Mouse (Mus musculus): ENCODE data around the gene Ccdc17. TPM values are rescaled to one million over a fixed set of nuclear protein-coding genes. Genes with fewer than 3 reads are reported as not detected.

Ccdc17 gene
- total and polyA plus RNA-seq, 3 experiments: 2.5 to 4.0 (median 2.9) TPM

GRCm38 (mm10) chr4:116644326-116644725 is 47.9 kb downstream of the Ccdc17 start:
- dilution Hi-C loops (cut with MboI; ENCODE audit: extremely low pct_ligation_motif_present, extremely low pct_unique_long_range_greater_than_20kb, low sequenced_read_pairs): no loop called here
- peaks cover 52 to 78% of the 10 kb centered on the region in 2 experiments for H3K36me3 ChIP-seq (replicated peaks in 1 of 2; ENCODE audit: control insufficient read depth in 1 of 2, insufficient read depth in 1 of 2, low read length in 1 of 2)

DNA sequence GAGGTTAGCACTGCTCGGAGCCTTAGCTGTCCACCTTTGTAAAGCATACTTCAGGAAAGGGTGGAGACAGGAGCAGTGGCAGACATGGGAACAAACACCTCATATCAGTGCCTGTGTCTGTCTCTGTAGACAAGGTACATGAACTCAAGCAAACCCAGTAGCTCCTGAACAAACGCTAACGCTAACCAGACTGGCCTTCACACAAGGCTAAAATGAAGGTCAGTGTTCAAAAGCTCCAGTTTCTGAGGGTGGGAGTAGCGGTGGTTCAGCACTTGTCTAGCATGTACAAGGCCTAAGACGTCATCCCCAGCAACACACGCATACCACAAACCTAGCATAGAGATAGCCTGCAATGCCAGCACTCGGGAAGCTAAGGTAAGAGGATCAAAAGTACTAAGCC is 49.2 kb downstream of the Ccdc17 start:
- Histone ChIP-seq H3K9ac (ENCODE audit: insufficient read depth, low read depth) (no peak overlapping the region), H3K36me3 (replicated peaks in 1 of 2; ENCODE audit: control insufficient read depth in 1 of 2, insufficient read depth in 1 of 2, low read length in 1 of 2) (peaks cover 43 to 74% of the 10 kb centered on the region in 2 experiments), H3K9me3 (replicated peaks; ENCODE audit: low read length) (no peaks in the 10 kb centered on the region), H3K27me3 (replicated peaks) (no peaks in the 10 kb centered on the region), H3K4me1 (ENCODE audit: control insufficient read depth in 1 of 2, insufficient read depth in 2 of 2) (peaks cover 0 to 42% of the 10 kb centered on the region in 2 experiments; a peak in 2 of 4 replicates), H3K27ac (ENCODE audit: insufficient read depth, low read depth) (no peak overlapping the region), H3K79me2 (replicated peaks; ENCODE audit: control insufficient read depth, extremely low read depth, insufficient read depth, poor library complexity, severe bottlenecking) (peaks cover 77% of the 10 kb centered on the region), H3K4me3 (replicated peaks in 1 of 3; ENCODE audit: low read depth in 2 of 3, low read length in 2 of 3, poor library complexity in 1 of 3) (no peak overlapping the region), H3K4me2 (ENCODE audit: insufficient read depth, low read depth, poor library complexity, severe bottlenecking) (no peak overlapping the region)
- in situ Hi-C loops (cut with MboI; ENCODE audit: low pct_ligation_motif_present, low pct_unique_long_range_greater_than_20kb, low sequenced_read_pairs): no loop called here
- no peak for TF ChIP-seq MAX (IDR thresholded peaks at IDR 0.05; ENCODE audit: low read length)
- no peak for TF ChIP-seq PAX5 (IDR thresholded peaks at IDR 0.05; ENCODE audit: low read length)
- TF ChIP-seq RCOR1 (conservative IDR thresholded peaks at IDR 0.05; ENCODE audit: low read depth, low read length): no peak
- no peak for TF ChIP-seq BHLHE40 (IDR thresholded peaks at IDR 0.05; ENCODE audit: low read depth, low read length)
- no peak for TF ChIP-seq CHD1 (IDR thresholded peaks at IDR 0.05; ENCODE audit: low read depth, low read length)
- no peak for TF ChIP-seq MEF2A (IDR thresholded peaks at IDR 0.05; ENCODE audit: borderline replicate concordance, low read depth, low read length)
- dilution Hi-C loops (cut with MboI; ENCODE audit: extremely low pct_ligation_motif_present, extremely low pct_unique_long_range_greater_than_20kb, low sequenced_read_pairs): no loop called here
- no peak for DNase-seq (ENCODE audit: extremely low read depth)

More at GRCm38 (mm10) chr4:116644326-116644725, 47.9 kb downstream of the Ccdc17 start:
- H3K79me2 ChIP-seq (replicated peaks; ENCODE audit: control insufficient read depth, extremely low read depth, insufficient read depth, poor library complexity, severe bottlenecking): peaks cover 64% of the 10 kb centered on the region
- peaks cover 0 to 42% of the 10 kb centered on the region in 2 experiments; a peak in 2 of 4 replicates for H3K4me1 ChIP-seq (ENCODE audit: control insufficient read depth in 1 of 2, insufficient read depth in 2 of 2)
- H3K4me2 ChIP-seq (ENCODE audit: insufficient read depth, low read depth, poor library complexity, severe bottlenecking): no peak overlapping the region
- in situ Hi-C loops (cut with MboI; ENCODE audit: low pct_ligation_motif_present, low pct_unique_long_range_greater_than_20kb, low sequenced_read_pairs): no loop called here
- no peak overlapping the region for H3K9ac ChIP-seq (ENCODE audit: insufficient read depth, low read depth)
- DNase-seq (ENCODE audit: extremely low read depth): peak; percentile 46
- H3K4me3 ChIP-seq (replicated peaks in 1 of 3; ENCODE audit: low read depth in 2 of 3, low read length in 2 of 3, poor library complexity in 1 of 3): no peak overlapping the region
- H3K27ac ChIP-seq (ENCODE audit: insufficient read depth, low read depth): no peak overlapping the region
- H3K27me3 ChIP-seq (replicated peaks): no peaks in the 10 kb centered on the region
- no peaks in the 10 kb centered on the region for H3K9me3 ChIP-seq (replicated peaks; ENCODE audit: low read length)
- TF ChIP-seq JUND (conservative IDR thresholded peaks at IDR 0.05; ENCODE audit: low read depth, low read length) (no peak), SMC3 (IDR thresholded peaks at IDR 0.05; ENCODE audit: low read depth, low read length) (peak; percentile 35), CTCF (conservative IDR thresholded peaks at IDR 0.05 in 1 of 2, IDR thresholded peaks at IDR 0.05 in 1 of 2; ENCODE audit: low read depth in 2 of 2, low read length in 2 of 2) (peak in 1 of 2 experiments; percentile 66; a peak in 2 of 4 replicates), RAD21 (IDR thresholded peaks at IDR 0.05; ENCODE audit: low read depth, low read length) (peak; percentile 54)

DNA sequence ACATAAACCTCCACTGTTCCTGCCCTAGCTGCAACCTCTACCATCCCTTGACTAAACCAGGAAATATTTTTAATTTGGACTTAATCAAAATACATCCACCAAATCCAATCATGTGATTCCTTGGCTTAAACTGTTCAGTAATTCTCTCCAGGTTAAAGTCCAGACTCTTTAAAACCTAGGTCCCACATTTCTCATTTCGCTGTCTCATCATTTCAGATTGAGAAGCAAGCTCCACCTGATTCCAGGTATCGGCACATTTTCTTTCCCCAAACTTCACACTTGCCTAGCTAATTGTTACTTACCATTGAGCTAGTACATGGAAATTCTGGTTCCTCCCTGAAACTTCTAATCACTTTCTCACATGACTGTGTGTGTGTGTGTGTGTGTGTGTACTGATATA is 53.0 kb downstream of the Ccdc17 start:
- no peaks in the 10 kb centered on the region for H3K27me3 ChIP-seq (replicated peaks)
- peak overlapping the region; percentile 13 to 42 (median 24) for H3K4me3 ChIP-seq (replicated peaks in 1 of 3; ENCODE audit: low read depth in 2 of 3, low read length in 2 of 3, poor library complexity in 1 of 3)
- in situ Hi-C loops (cut with MboI; ENCODE audit: low pct_ligation_motif_present, low pct_unique_long_range_greater_than_20kb, low sequenced_read_pairs) (no loop called here), dilution Hi-C loops (cut with MboI; ENCODE audit: extremely low pct_ligation_motif_present, extremely low pct_unique_long_range_greater_than_20kb, low sequenced_read_pairs) (no loop called here)
- no peaks in the 10 kb centered on the region for H3K9me3 ChIP-seq (replicated peaks; ENCODE audit: low read length)
- H3K36me3 ChIP-seq (replicated peaks in 1 of 2; ENCODE audit: control insufficient read depth in 1 of 2, insufficient read depth in 1 of 2, low read length in 1 of 2): peaks cover 22 to 40% of the 10 kb centered on the region in 2 experiments
- no peak overlapping the region for H3K27ac ChIP-seq (ENCODE audit: insufficient read depth, low read depth)
- H3K4me2 ChIP-seq (ENCODE audit: insufficient read depth, low read depth, poor library complexity, severe bottlenecking): peak overlapping the region; percentile 79
- TF ChIP-seq MAFK (IDR thresholded peaks at IDR 0.05; ENCODE audit: insufficient replicate concordance, low read length) (peak; percentile 40; the same call in 1 of the 2 replicates), ELF1 (IDR thresholded peaks at IDR 0.05; ENCODE audit: low read depth, low read length) (no peak)
- peak overlapping the region; percentile 13; the same call in 1 of the 2 replicates for H3K9ac ChIP-seq (ENCODE audit: insufficient read depth, low read depth)
- no peak for DNase-seq (ENCODE audit: extremely low read depth)
- H3K79me2 ChIP-seq (replicated peaks; ENCODE audit: control insufficient read depth, extremely low read depth, insufficient read depth, poor library complexity, severe bottlenecking): peaks cover 68% of the 10 kb centered on the region
- H3K4me1 ChIP-seq (ENCODE audit: control insufficient read depth in 1 of 2, insufficient read depth in 2 of 2): peaks cover 0 to 49% of the 10 kb centered on the region in 2 experiments; a peak in 2 of 4 replicates

Other genes with a start within 250 kb of the Ccdc17 start
- gene Mast2, start 132.5 kb upstream of the Ccdc17 start, total RNA-seq (2012; rRNA removed): 10.0 and 11.1 TPM in 2 replicates
- gene Mast2, start 132.5 kb upstream of the Ccdc17 start, total RNA-seq (2014; rRNA removed): 2.5 and 4.2 TPM in 2 replicates
- 16.3 and 21.4 TPM in 2 replicates for gene Mast2, start 132.5 kb upstream of the Ccdc17 start, polyA plus RNA-seq (2012; ENCODE audit: insufficient read length, low read depth)
- gene Ipp, start 89.1 kb upstream of the Ccdc17 start, total RNA-seq (2012; rRNA removed): 16.8 and 17.3 TPM in 2 replicates
- gene Ipp, start 89.1 kb upstream of the Ccdc17 start, total RNA-seq (2014; rRNA removed): 14.4 and 15.9 TPM in 2 replicates
- gene Ipp, start 89.1 kb upstream of the Ccdc17 start, polyA plus RNA-seq (2012; ENCODE audit: insufficient read length, low read depth): 20.8 and 24.7 TPM in 2 replicates
- 5.3 and 8.1 TPM in 2 replicates for gene Tmem69, start 40.7 kb upstream of the Ccdc17 start, total RNA-seq (2012; rRNA removed)
- gene Tmem69, start 40.7 kb upstream of the Ccdc17 start, total RNA-seq (2014; rRNA removed): 28.6 and 29.2 TPM in 2 replicates
- gene Tmem69, start 40.7 kb upstream of the Ccdc17 start, polyA plus RNA-seq (2012; ENCODE audit: insufficient read length, low read depth): 21.6 and 22.3 TPM in 2 replicates
- gene Gpbp1l1, start 39.0 kb upstream of the Ccdc17 start, total RNA-seq (2012; rRNA removed): 31.3 and 34.2 TPM in 2 replicates
- 39.1 and 60.2 TPM in 2 replicates for gene Gpbp1l1, start 39.0 kb upstream of the Ccdc17 start, total RNA-seq (2014; rRNA removed)
- gene Gpbp1l1, start 39.0 kb upstream of the Ccdc17 start, polyA plus RNA-seq (2012; ENCODE audit: insufficient read length, low read depth): 28.4 and 34.7 TPM in 2 replicates
- gene Nasp, start 31.3 kb downstream of the Ccdc17 start, total RNA-seq (2012; rRNA removed): 139 and 186 TPM in 2 replicates
- 308 and 390 TPM in 2 replicates for gene Nasp, start 31.3 kb downstream of the Ccdc17 start, total RNA-seq (2014; rRNA removed)
- 347 and 399 TPM in 2 replicates for gene Nasp, start 31.3 kb downstream of the Ccdc17 start, polyA plus RNA-seq (2012; ENCODE audit: insufficient read length, low read depth)
- 347 and 373 TPM in 2 replicates for gene Akr1a1, start 55.0 kb downstream of the Ccdc17 start, total RNA-seq (2012; rRNA removed)
- 517 and 533 TPM in 2 replicates for gene Akr1a1, start 55.0 kb downstream of the Ccdc17 start, total RNA-seq (2014; rRNA removed)
- 450 and 470 TPM in 2 replicates for gene Akr1a1, start 55.0 kb downstream of the Ccdc17 start, polyA plus RNA-seq (2012; ENCODE audit: insufficient read length, low read depth)
- 269 and 378 TPM in 2 replicates for gene Prdx1, start 88.9 kb downstream of the Ccdc17 start, total RNA-seq (2012; rRNA removed)
- 1,274 and 1,469 TPM in 2 replicates for gene Prdx1, start 88.9 kb downstream of the Ccdc17 start, total RNA-seq (2014; rRNA removed)
- 934 and 1,078 TPM in 2 replicates for gene Prdx1, start 88.9 kb downstream of the Ccdc17 start, polyA plus RNA-seq (2012; ENCODE audit: insufficient read length, low read depth)
- gene Mmachc, start 111.8 kb downstream of the Ccdc17 start, total RNA-seq (2012; rRNA removed): 10.0 and 10.5 TPM in 2 replicates
- 28.2 and 32.1 TPM in 2 replicates for gene Mmachc, start 111.8 kb downstream of the Ccdc17 start, total RNA-seq (2014; rRNA removed)
- gene Mmachc, start 111.8 kb downstream of the Ccdc17 start, polyA plus RNA-seq (2012; ENCODE audit: insufficient read length, low read depth): 15.4 and 15.5 TPM in 2 replicates
- gene Ccdc163, start 111.9 kb downstream of the Ccdc17 start, total RNA-seq (2012; rRNA removed): 15.3 and 19.9 TPM in 2 replicates
- gene Ccdc163, start 111.9 kb downstream of the Ccdc17 start, total RNA-seq (2014; rRNA removed): 18.1 and 20.2 TPM in 2 replicates
- gene Ccdc163, start 111.9 kb downstream of the Ccdc17 start, polyA plus RNA-seq (2012; ENCODE audit: insufficient read length, low read depth): 27.6 and 27.9 TPM in 2 replicates
- 5.6 and 7.0 TPM in 2 replicates for gene Tesk2, start 124.3 kb downstream of the Ccdc17 start, total RNA-seq (2012; rRNA removed)
- gene Tesk2, start 124.3 kb downstream of the Ccdc17 start, total RNA-seq (2014; rRNA removed): 5.4 and 5.8 TPM in 2 replicates
- 3.5 and 4.8 TPM in 2 replicates for gene Tesk2, start 124.3 kb downstream of the Ccdc17 start, polyA plus RNA-seq (2012; ENCODE audit: insufficient read length, low read depth)
- gene Toe1, start 211.0 kb downstream of the Ccdc17 start, total RNA-seq (2012; rRNA removed): 31.3 and 39.0 TPM in 2 replicates
- 45.2 and 47.8 TPM in 2 replicates for gene Toe1, start 211.0 kb downstream of the Ccdc17 start, total RNA-seq (2014; rRNA removed)
- 37.0 and 40.3 TPM in 2 replicates for gene Toe1, start 211.0 kb downstream of the Ccdc17 start, polyA plus RNA-seq (2012; ENCODE audit: insufficient read length, low read depth)
- 11.2 and 12.1 TPM in 2 replicates for gene Mutyh, start 211.1 kb downstream of the Ccdc17 start, total RNA-seq (2012; rRNA removed)
- 12.5 and 15.7 TPM in 2 replicates for gene Mutyh, start 211.1 kb downstream of the Ccdc17 start, total RNA-seq (2014; rRNA removed)
- gene Mutyh, start 211.1 kb downstream of the Ccdc17 start, polyA plus RNA-seq (2012; ENCODE audit: insufficient read length, low read depth): 10.5 and 13.1 TPM in 2 replicates
- 1.2 and 1.6 TPM in 2 replicates for gene Hpdl, start 225.1 kb downstream of the Ccdc17 start, total RNA-seq (2012; rRNA removed)
- 0.20 and 0.31 TPM in 2 replicates for gene Hpdl, start 225.1 kb downstream of the Ccdc17 start, total RNA-seq (2014; rRNA removed)
- 0.59 and 0.67 TPM in 2 replicates for gene Hpdl, start 225.1 kb downstream of the Ccdc17 start, polyA plus RNA-seq (2012; ENCODE audit: insufficient read length, low read depth)